ENCODE assay signal across 7 mouse cellular contexts in genomic region chr4:45489141-45490035, GRCm38 (mm10). TPM values are rescaled to one million over a fixed set of nuclear protein-coding genes. Genes with fewer than 3 reads are reported as not detected.
DNase-seq lines count a peak whose midpoint lies in the region; ATAC-seq and TF ChIP-seq lines count a peak whose summit lies in the region.

No protein-coding gene starts in this region.

- peak overlapping the region; percentile 36; the same call in 1 of the 2 replicates for H3K27ac ChIP-seq in forebrain, postnatal 0 days (ENCODE audit: low read depth, low read length)
- H3K27ac ChIP-seq in hindbrain, embryonic 11.5 days (ENCODE audit: low read depth, low read length) = peak overlapping the region; percentile 71
- peak overlapping the region; percentile 61; the same call in 1 of the 2 replicates for H3K27ac ChIP-seq in limb, embryonic 14.5 days (replicated peaks; ENCODE audit: low read depth, low read length)
- H3K27ac ChIP-seq in midbrain, embryonic 14.5 days (replicated peaks; ENCODE audit: low read depth, low read length) = no peak overlapping the region

- no peaks in the 10 kb centered on the region for H3K9me3 ChIP-seq in forebrain, postnatal 0 days (ENCODE audit: low read length)
- no peaks in the 10 kb centered on the region for H3K9me3 ChIP-seq in hindbrain, embryonic 11.5 days (ENCODE audit: control insufficient read depth, low read length)
- no peaks in the 10 kb centered on the region for H3K9me3 ChIP-seq in limb, embryonic 14.5 days (ENCODE audit: control insufficient read depth, low read length)
- H3K9me3 ChIP-seq in midbrain, embryonic 14.5 days (ENCODE audit: control insufficient read depth, low read length) = no peaks in the 10 kb centered on the region

- H3K4me1 ChIP-seq in forebrain, postnatal 0 days (ENCODE audit: insufficient read depth) = peaks cover 35% of the 10 kb centered on the region
- H3K4me1 ChIP-seq in hindbrain, embryonic 11.5 days (replicated peaks; ENCODE audit: control insufficient read depth, insufficient read depth, low read length) = peaks cover 47% of the 10 kb centered on the region
- H3K4me1 ChIP-seq in limb, embryonic 14.5 days (ENCODE audit: control insufficient read depth, insufficient read depth, low read length) = peaks cover 61% of the 10 kb centered on the region
- peaks cover 49% of the 10 kb centered on the region for H3K4me1 ChIP-seq in midbrain, embryonic 14.5 days (ENCODE audit: control insufficient read depth, insufficient read depth, low read length)

- H3K4me3 ChIP-seq in forebrain, postnatal 0 days (ENCODE audit: low read depth, low read length) = no peak overlapping the region
- no peak overlapping the region for H3K4me3 ChIP-seq in hindbrain, embryonic 11.5 days (ENCODE audit: low read depth, low read length)
- no peak overlapping the region for H3K4me3 ChIP-seq in limb, embryonic 14.5 days (replicated peaks; ENCODE audit: low read length)
- no peak overlapping the region for H3K4me3 ChIP-seq in midbrain, embryonic 14.5 days (replicated peaks; ENCODE audit: low read depth, low read length)

- no peak overlapping the region for H3K9ac ChIP-seq in forebrain, postnatal 0 days
- H3K9ac ChIP-seq in hindbrain, embryonic 11.5 days (ENCODE audit: low read depth, low read length) = peak overlapping the region; percentile 23; the same call in 1 of the 2 replicates
- no peak overlapping the region for H3K9ac ChIP-seq in limb, embryonic 14.5 days (ENCODE audit: low read depth, low read length, severe bottlenecking)
- no peak overlapping the region for H3K9ac ChIP-seq in midbrain, embryonic 14.5 days (replicated peaks; ENCODE audit: low read length)

- 20% methylated on average over 18 of the region's 18 CpGs for WGBS in forebrain, postnatal 0 days
- WGBS in hindbrain, embryonic 11.5 days = 24% methylated on average over 18 of the region's 18 CpGs
- 21% methylated on average over 18 of the region's 18 CpGs for WGBS in limb, embryonic 14.5 days
- WGBS in midbrain, embryonic 14.5 days = 31% methylated on average over 18 of the region's 18 CpGs

- H3K4me2 ChIP-seq in forebrain, postnatal 0 days (ENCODE audit: low read depth) = no peak overlapping the region
- H3K4me2 ChIP-seq in hindbrain, embryonic 11.5 days (replicated peaks; ENCODE audit: low read depth, low read length) = 0 out of 2 replicates have a peak overlapping the region, but pooled peaks have one; percentile 12
- H3K4me2 ChIP-seq in limb, embryonic 14.5 days (replicated peaks; ENCODE audit: low read depth, low read length, severe bottlenecking) = peak overlapping the region; percentile 11; the same call in 1 of the 2 replicates
- H3K4me2 ChIP-seq in midbrain, embryonic 14.5 days (ENCODE audit: low read length) = no peak overlapping the region

- H3K36me3 ChIP-seq in forebrain, postnatal 0 days (ENCODE audit: insufficient read depth) = no peaks in the 10 kb centered on the region; the same call in 1 of the 2 replicates
- H3K36me3 ChIP-seq in hindbrain, embryonic 11.5 days (ENCODE audit: control insufficient read depth, insufficient read depth, low read length) = no peaks in the 10 kb centered on the region
- 0 out of 2 replicates have a peak, but pooled peaks cover 3% of the 10 kb centered on the region for H3K36me3 ChIP-seq in limb, embryonic 14.5 days (ENCODE audit: control insufficient read depth, insufficient read depth, low read length)
- H3K36me3 ChIP-seq in midbrain, embryonic 14.5 days (ENCODE audit: control insufficient read depth, insufficient read depth, low read length) = no peaks in the 10 kb centered on the region

- POLR2A ChIA-PET in Patski (lab: Charles Lee) = interaction anchor here (0.6 to 0.8 kb wide), 2 partner anchors 25 to 54 kb away, joined by 3 read pairs; no protein-coding TSS in a partner anchor

- CTCF ChIA-PET in Patski (lab: Charles Lee) = interaction anchor here (1.7 kb wide), 1 partner anchor 13 kb away, joined by 4 read pairs; no protein-coding TSS in a partner anchor

- H3K27me3 ChIP-seq in Patski = no peaks in the 10 kb centered on the region
- H3K27me3 ChIP-seq in forebrain, postnatal 0 days (ENCODE audit: insufficient read depth, low read length) = no peaks in the 10 kb centered on the region
- H3K27me3 ChIP-seq in hindbrain, embryonic 11.5 days (ENCODE audit: control insufficient read depth, insufficient read depth, low read length) = 0 out of 2 replicates have a peak, but pooled peaks cover 2% of the 10 kb centered on the region
- H3K27me3 ChIP-seq in limb, embryonic 14.5 days (ENCODE audit: control insufficient read depth, insufficient read depth, low read length) = no peaks in the 10 kb centered on the region
- no peaks in the 10 kb centered on the region; the same call in 1 of the 2 replicates for H3K27me3 ChIP-seq in midbrain, embryonic 14.5 days (ENCODE audit: control insufficient read depth, insufficient read depth, low read length)

- ATAC-seq in Patski = peak; percentile 86
- peak; percentile 30; the same call in 1 of the 2 replicates for ATAC-seq in forebrain, postnatal 0 days
- ATAC-seq in hindbrain, embryonic 11.5 days (ENCODE audit: low FRiP score) = no peak; the same call in 1 of the 2 replicates
- ATAC-seq in limb, embryonic 14.5 days (ENCODE audit: low FRiP score, low read depth) = peak; percentile 60
- peak; percentile 9; the same call in 1 of the 2 replicates for ATAC-seq in midbrain, embryonic 14.5 days (ENCODE audit: low FRiP score, low TSS enrichment)

- no peak for TF ChIP-seq CTCF in Patski (IDR thresholded peaks at IDR 0.05)
- no peak for TF ChIP-seq CTCF in forebrain, postnatal 0 days (IDR thresholded peaks at IDR 0.05; ENCODE audit: low read depth)

- no peak for TF ChIP-seq POLR2A in limb, embryonic 14.5 days (IDR thresholded peaks at IDR 0.05; ENCODE audit: borderline replicate concordance, extremely low read depth, insufficient read depth, insufficient read length)

- in situ Hi-C loops in Patski (cut with MboI; ENCODE audit: low pct_unique_long_range_greater_than_20kb) = loop anchor here (5.0 kb wide), 2 partner anchors 38 to 72 kb away; no protein-coding TSS in a partner anchor

- DNase-seq in Patski (ENCODE audit: low read depth, low spot score) = no peak
- DNase-seq in c-Kit-positive CD71-positive TER-119-positive erythroid progenitor cells, embryonic 14.5 days (ENCODE audit: low spot score) = peak; percentile 41
- peak; percentile 58 for DNase-seq in forebrain, postnatal 0 days
- DNase-seq in hindbrain, embryonic 11.5 days (ENCODE audit: low spot score) = peak; percentile 56
- DNase-seq in limb, embryonic 14.5 days (ENCODE audit: low spot score) = peak; percentile 68
- peak; percentile 76 for DNase-seq in midbrain, embryonic 14.5 days
- DNase-seq in urinary bladder, postnatal 25 days (ENCODE audit: low spot score) = peak; percentile 79

RNA-seq across cellular contexts. Expression of gene Shb, which starts 42.9 kb away (rescaled TPM):
- polyA plus RNA-seq in Patski (2021) = 71.9 TPM
- total RNA-seq in forebrain, postnatal 0 days (2014; rRNA removed) = 26.7 and 32.6 TPM in 2 replicates
- polyA plus RNA-seq in forebrain, postnatal 0 days (2015; fragmentation: Nextera tagmentation; extraction: Ambion mirVana) = 8.5 and 8.6 TPM in 2 replicates
- 4.2 and 6.2 TPM in 2 replicates for polyA plus RNA-seq in hindbrain, embryonic 11.5 days (2014; fragmentation: Nextera tagmentation; extraction: Ambion mirVana)
- polyA plus RNA-seq in limb, embryonic 14.5 days (2012; rRNA removed) = 19.0 and 20.9 TPM in 2 replicates
- polyA plus RNA-seq in limb, embryonic 14.5 days (2014; fragmentation: Nextera tagmentation; extraction: Ambion mirVana) = 9.2 and 10.6 TPM in 2 replicates
- 10.2 and 10.4 TPM in 2 replicates for polyA plus RNA-seq in midbrain, embryonic 14.5 days (2014; fragmentation: Nextera tagmentation; extraction: Ambion mirVana)

Comparison
In these comparisons a context has a peak if more than half of its experiments do, and no peak if none do; other contexts are left out.
1. H3K4me2 ChIP-seq: peak in hindbrain, embryonic 11.5 days (single experiment) and limb, embryonic 14.5 days (single experiment); none in forebrain, postnatal 0 days (single experiment) and midbrain, embryonic 14.5 days (single experiment).